Mouse (Mus musculus) left cerebral cortex, postnatal 36 days (tissue): ENCODE measurements around the gene Fhit. TPM values are rescaled to one million over a fixed set of nuclear protein-coding genes. Genes with fewer than 3 reads are reported as not detected.

Source experiments
- DNase-seq, 2 experiments: peaks; one replicate each; pipeline ENCODE4 v3.0.0; 2021 to 2022; ENCODE audit warnings: low spot score in 2 of 2, mixed read lengths in 1 of 2
- intact Hi-C: fragments of 180-260 bp; cut with DNase I; formaldehyde crosslinking; loops from one replicate; pipeline ENCODE4 v1.15.1; 2025
- total RNA-seq, 2 experiments: library from RNA; stranded (reverse); gene quantifications; 2 replicates each; pipeline ENCODE4 v1.2.3; 2021

The Fhit gene
- total RNA-seq, 2 experiments from 2014 or later: 5.3 to 6.2 TPM

GRCm38 (mm10) chr14:10221847-10222246 lies 940.0 kb downstream of the Fhit start:
- peak; percentile 15 to 33 for DNase-seq
- intact Hi-C loops: no loop called here

- DNase-seq: no peak
- intact Hi-C loops: no loop called here
Measured at GRCm38 (mm10) chr14:10213216-10213615, 948.6 kb downstream of the Fhit start.

DNA sequence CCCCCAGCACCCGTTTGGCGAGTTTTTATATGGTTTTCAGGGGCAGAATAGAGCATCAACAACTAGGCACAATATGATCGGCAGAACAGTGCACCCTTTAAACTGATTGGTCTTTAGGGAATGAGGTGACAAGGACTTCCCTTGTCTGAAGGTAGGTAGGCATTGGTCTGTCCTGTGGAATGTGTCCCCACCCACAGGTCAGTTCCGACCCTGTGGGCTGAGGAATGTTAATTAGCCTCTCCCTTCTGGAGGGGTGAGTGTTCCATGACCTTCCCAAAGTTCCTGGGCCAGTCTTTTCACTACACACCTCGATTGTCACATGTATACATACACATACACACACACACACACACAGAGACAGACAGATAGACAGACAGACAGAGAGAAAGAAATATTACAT lies 950.7 kb downstream of the Fhit start:
- intact Hi-C loops: no loop called here
- no peak for DNase-seq

DNA sequence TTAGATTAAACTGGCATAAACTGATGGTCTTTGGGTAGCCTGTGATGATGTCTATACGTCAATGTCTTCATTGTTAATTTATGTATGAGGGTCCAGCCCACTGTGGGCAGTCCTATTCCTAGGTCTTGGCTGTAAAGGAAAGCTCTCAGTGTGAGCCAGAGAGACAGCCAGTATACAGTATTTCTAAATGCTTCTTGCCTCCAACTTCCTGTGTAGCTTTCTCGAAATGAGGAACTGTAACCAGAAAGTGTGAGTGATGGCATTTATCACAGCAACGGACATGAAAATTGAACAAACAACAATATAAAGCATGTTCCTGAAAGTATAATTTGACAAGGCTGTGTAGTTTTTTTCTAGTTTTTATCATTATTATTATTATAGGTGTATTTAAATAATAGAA lies 952.8 kb downstream of the Fhit start:
- DNase-seq: no peak
- intact Hi-C loops: no loop called here

- no peak for DNase-seq
- intact Hi-C loops: no loop called here
Measured at GRCm38 (mm10) chr14:10205699-10206098, 956.1 kb downstream of the Fhit start.

DNA sequence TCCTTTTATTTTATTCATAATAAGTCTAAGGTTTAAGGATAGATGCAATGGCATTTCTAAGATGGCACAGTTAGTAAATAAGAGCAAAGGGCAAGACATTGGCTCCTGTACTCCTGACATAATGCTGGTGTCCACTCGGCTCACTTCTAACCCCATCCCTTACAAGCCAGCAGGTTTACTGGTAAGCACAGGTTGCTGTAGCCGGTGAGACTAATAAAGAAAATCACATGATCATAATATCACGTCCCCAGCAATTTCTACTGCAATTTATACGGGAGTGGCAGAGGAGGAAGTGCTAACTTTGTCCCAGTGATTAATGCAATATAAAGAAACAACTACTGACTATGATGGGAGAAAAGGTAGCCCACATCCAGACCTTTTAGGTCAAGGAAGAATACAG lies 956.5 kb downstream of the Fhit start:
- intact Hi-C loops: no loop called here
- DNase-seq: no peak

GRCm38 (mm10) chr14:10194130-10194529 lies 967.7 kb downstream of the Fhit start:
- intact Hi-C loops: no loop called here
- no peak for DNase-seq

- intact Hi-C loops: no loop called here
Measured at GRCm38 (mm10) chr14:10171761-10172160, 990.1 kb downstream of the Fhit start.

GRCm38 (mm10) chr14:10166641-10167429 lies 995.0 kb downstream of the Fhit start:
- intact Hi-C loops: no loop called here

More at GRCm38 (mm10) chr14:10171761-10172160, 990.1 kb downstream of the Fhit start:
- no peak for DNase-seq

DNA sequence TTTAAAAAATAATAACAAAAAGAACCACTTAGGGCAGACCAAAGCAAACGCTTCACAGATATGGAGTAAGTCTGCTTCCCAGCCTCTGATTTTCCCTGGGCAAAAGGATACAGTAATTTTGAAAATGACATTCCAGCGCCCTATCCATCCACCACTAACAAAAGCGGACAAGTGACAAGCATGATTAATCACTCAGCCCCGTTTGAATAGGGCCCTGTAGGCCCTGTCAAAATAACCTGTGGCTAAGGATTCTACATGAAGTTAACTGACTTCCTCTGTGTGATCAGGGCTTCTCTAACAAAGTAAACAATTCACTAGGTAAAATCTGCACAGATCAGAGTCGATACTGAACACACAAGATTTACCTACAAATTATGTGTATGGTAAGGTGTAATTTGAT lies 1012.0 kb downstream of the Fhit start:
- intact Hi-C loops: no loop called here
- DNase-seq: no peak

More at GRCm38 (mm10) chr14:10166641-10167429, 995.0 kb downstream of the Fhit start:
- DNase-seq: peak; percentile 6 to 10

DNA sequence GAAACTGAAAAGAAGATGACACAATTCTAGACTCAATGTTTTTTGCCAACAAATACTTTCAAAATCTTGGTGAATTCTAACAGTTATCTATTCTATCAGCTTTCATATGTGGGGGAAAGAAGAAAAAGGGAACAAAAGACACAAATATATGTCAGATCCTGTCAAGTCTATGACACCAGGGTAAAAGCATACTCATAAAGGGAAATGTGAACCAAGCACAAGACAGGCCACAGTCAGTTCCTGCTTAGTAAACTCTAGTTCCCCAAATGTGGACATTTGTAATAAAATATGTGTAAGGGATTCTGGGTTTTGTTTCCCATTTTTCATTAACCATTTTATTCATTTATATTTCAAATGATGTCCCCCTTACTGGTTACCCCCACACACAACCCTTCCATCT lies 1022.5 kb downstream of the Fhit start:
- no peak for DNase-seq

GRCm38 (mm10) chr14:10133873-10134272 lies 1028.0 kb downstream of the Fhit start:
- intact Hi-C loops: no loop called here

More for the DNA sequence above, 1022.5 kb downstream of the Fhit start:
- intact Hi-C loops: no loop called here

DNA sequence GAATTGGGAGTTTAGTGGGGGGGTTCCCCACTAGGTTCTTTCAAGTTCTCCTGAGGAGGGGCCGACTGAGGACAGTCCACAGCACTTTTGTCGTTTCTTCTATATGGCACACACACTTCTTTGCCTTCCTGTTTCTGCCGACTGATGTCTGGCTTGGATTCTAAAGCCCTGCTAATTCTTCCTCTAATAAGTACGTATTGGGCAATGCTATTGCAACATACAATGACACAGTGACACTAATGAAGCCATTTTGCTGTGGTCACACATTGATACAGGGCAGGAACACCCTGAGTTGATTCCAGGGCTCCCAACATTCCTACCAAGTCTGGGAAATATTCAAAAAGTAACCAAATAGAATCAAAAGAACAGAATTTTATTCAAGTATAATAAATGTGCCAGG lies 1032.2 kb downstream of the Fhit start:
- DNase-seq: no peak
- intact Hi-C loops: no loop called here

More at GRCm38 (mm10) chr14:10133873-10134272, 1028.0 kb downstream of the Fhit start:
- no peak for DNase-seq

- intact Hi-C loops: no loop called here
Measured at GRCm38 (mm10) chr14:10129088-10129487, 1032.7 kb downstream of the Fhit start.

GRCm38 (mm10) chr14:10126536-10126935 lies 1035.3 kb downstream of the Fhit start:
- DNase-seq: no peak
- intact Hi-C loops: no loop called here

More at GRCm38 (mm10) chr14:10129088-10129487, 1032.7 kb downstream of the Fhit start:
- no peak for DNase-seq

GRCm38 (mm10) chr14:10122176-10122575 lies 1039.7 kb downstream of the Fhit start:
- intact Hi-C loops: no loop called here
- no peak for DNase-seq

DNA sequence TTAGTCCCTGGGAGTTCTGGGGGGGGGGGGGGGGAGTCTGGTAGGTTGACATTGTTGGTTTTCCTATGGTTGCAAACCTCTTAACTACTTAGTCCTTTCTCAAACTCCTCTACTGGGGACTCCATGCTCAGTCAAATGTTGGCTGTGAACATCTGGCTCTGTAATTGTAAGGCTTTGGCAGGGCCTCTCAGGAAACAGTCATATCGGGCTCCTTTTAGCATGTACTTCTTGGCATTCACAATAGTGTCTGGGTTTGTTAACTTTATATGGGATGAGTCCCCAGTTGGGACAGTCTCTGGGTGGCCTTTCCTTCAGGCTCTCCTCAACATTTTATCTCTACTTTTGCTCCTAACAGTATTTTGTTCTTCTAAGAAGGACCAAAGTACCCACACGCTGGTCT lies 1065.6 kb downstream of the Fhit start:
- intact Hi-C loops: no loop called here
- DNase-seq: no peak

- no peak for DNase-seq
- intact Hi-C loops: no loop called here
Measured at GRCm38 (mm10) chr14:10079062-10079461, 1082.8 kb downstream of the Fhit start.

DNA sequence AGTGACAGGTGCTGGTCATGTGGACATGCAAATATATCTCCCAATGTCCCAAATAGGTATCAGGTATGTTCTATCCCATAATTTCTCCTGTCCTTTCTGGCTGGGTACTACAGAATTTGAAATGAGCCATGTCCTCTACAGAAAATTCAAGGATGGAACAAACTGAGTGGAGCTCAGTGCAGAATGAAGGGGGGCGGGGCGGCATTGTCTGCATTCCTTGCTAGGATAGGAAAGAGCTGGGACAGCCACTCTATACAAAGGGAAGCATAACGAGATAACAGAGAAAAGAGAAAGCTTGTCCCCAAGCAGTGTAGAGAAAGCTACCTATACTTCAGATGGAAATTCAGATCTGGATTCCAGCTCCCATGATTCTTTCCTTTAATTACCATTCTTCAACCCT lies 1111.9 kb downstream of the Fhit start:
- no peak for DNase-seq
- intact Hi-C loops: no loop called here

- intact Hi-C loops: no loop called here
- no peak for DNase-seq
Measured at GRCm38 (mm10) chr14:10047123-10047783, 1114.6 kb downstream of the Fhit start.
